Mouse (Mus musculus) liver, embryonic 14.5 days (tissue): Measurements from ENCODE around the gene Rrbp1. TPM values are rescaled to one million over a fixed set of nuclear protein-coding genes. Genes with fewer than 3 reads are reported as not detected.
A peak's percentile ranks its signal among the peaks of the same experiment; 100 is the strongest.

Experiments
- ATAC-seq: fragments of 200-750 bp; cut with Nextera tagmentation; 2 replicates; pipeline ENCODE4 v1.8.0; 2017; ENCODE audit warnings: moderate number of reproducible peaks, mild to moderate bottlenecking, moderate library complexity; ENCODE audit not compliant: insufficient read depth
- DNase-seq, 3 experiments: peaks; one replicate each; pipeline ENCODE4 v3.0.0-alpha.2; 2012 to 2013; ENCODE audit warnings: low read depth in 3 of 3, low spot score in 3 of 3
- H3K27ac ChIP-seq: fragments of 300-500 bp; sonication (generic); 2 replicates; pipeline ENCODE4 v1.5.1; 2014; ENCODE audit warnings: moderate library complexity, mild to moderate bottlenecking, control low read depth, inconsistent platforms
- H3K27me3 ChIP-seq: fragments of 300-500 bp; sonication (generic); 2 replicates; pipeline ENCODE4 v1.6.1; 2014; ENCODE audit warnings: mild to moderate bottlenecking, low read length, moderate library complexity; ENCODE audit not compliant: control insufficient read depth, insufficient read depth
- H3K36me3 ChIP-seq: fragments of 300-500 bp; sonication (generic); replicated peaks from 2 replicates; pipeline ENCODE4 v1.6.1; 2014; ENCODE audit warnings: low read depth; ENCODE audit not compliant: control insufficient read depth, insufficient read depth
- H3K4me1 ChIP-seq, 2 experiments: fragments of 200-500 bp in 1 of 2; fragments of 300-500 bp in 1 of 2; sonication (generic) in 1 of 2; replicated peaks; 2 replicates each; pipeline ENCODE4 v1.6.1; 2012 to 2014; ENCODE audit warnings: antibody characterized with exemption in 1 of 2, inconsistent platforms in 1 of 2, low read length in 1 of 2; ENCODE audit not compliant: control insufficient read depth in 2 of 2, insufficient read depth in 2 of 2
- H3K4me2 ChIP-seq: fragments of 300-500 bp; sonication (generic); 2 replicates; pipeline ENCODE4 v1.6.1; 2014; ENCODE audit warnings: low read depth, mild to moderate bottlenecking, control low read depth, moderate library complexity
- H3K4me3 ChIP-seq, 2 experiments: fragments of 200-500 bp in 1 of 2; fragments of 300-500 bp in 1 of 2; sonication (generic) in 1 of 2; 2 replicates each; pipeline ENCODE4 v1.5.1; 2012 to 2014; ENCODE audit warnings: low read depth in 2 of 2, low read length in 2 of 2, mild to moderate bottlenecking in 2 of 2, control low read depth in 1 of 2, inconsistent platforms in 1 of 2, moderate library complexity in 1 of 2; ENCODE audit not compliant: insufficient read depth in 1 of 2
- H3K9ac ChIP-seq: fragments of 300-500 bp; sonication (generic); replicated peaks from 2 replicates; pipeline ENCODE4 v1.6.1; 2014; ENCODE audit warnings: mild to moderate bottlenecking, control low read depth, moderate library complexity
- H3K9me3 ChIP-seq: fragments of 300-500 bp; sonication (generic); 2 replicates; pipeline ENCODE4 v1.6.1; 2016; ENCODE audit warnings: low read length, mixed read lengths; ENCODE audit not compliant: control insufficient read depth
- CTCF ChIP-seq: IDR thresholded peaks from 2 replicates; pipeline ENCODE4 v1.5.1; 2016; ENCODE audit warnings: antibody characterized with exemption, low read depth, control low read depth
- EP300 ChIP-seq: IDR thresholded peaks from 2 replicates; pipeline ENCODE4 v1.6.1; 2016; ENCODE audit warnings: antibody characterized with exemption, low read depth
- WGBS: fragments of 180-500 bp; shearing (Covaris S2); extraction: QIAGEN DNeasy Blood & Tissue Kit; methylation state at CpG from one replicate; pipeline ENCODE4 v1.1.7; 2014; ENCODE audit not compliant: insufficient replicate concordance; 5-methylcytosine and 5-hydroxymethylcytosine counted together
- polyA plus RNA-seq, 2 experiments: library from polyadenylated mRNA; depleted of rRNA in 1 of 2; stranded (reverse) in 1 of 2; unstranded in 1 of 2; fragments of >200 nt; fragmentation: Nextera tagmentation in 1 of 2; extraction: Ambion mirVana in 1 of 2; gene quantifications; 2 replicates each; pipeline versions ENCODE4 v1.2.1 to v1.2.3; 2012 to 2014

Gene Rrbp1
- polyA plus RNA-seq, 2 experiments: 39.6 to 83.7 TPM

DNA sequence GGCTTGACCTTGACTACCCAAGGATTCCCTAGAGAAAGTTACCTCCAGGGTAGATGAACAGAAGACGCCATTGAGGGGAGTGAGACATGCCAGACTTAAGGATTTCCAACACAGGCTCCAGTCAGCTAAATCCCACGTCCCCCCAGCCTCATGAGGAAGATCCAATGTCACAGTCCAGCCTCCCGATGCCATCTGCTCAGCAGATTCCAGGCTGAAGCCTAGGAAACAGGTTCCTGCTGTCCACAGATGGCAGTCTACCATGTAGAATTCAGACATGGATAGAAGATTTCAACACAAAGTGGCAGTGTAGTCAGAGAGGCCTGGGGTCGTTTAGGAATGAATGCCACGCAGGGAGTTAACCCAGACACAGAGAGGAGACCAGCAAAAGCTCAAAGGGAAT lies 3.4 kb upstream of the Rrbp1 start:
- Histone ChIP-seq H3K9me3 (no peaks in the 10 kb centered on the region), H3K27ac (no peak overlapping the region), H3K4me1 (peaks cover 3 to 18% of the 10 kb centered on the region in 2 experiments; a peak in 3 of 4 replicates), H3K4me2 (no peak overlapping the region), H3K4me3 (no peak overlapping the region), H3K36me3 (no peaks in the 10 kb centered on the region), H3K9ac (no peak overlapping the region), H3K27me3 (no peaks in the 10 kb centered on the region)
- DNase-seq: no peak
- TF ChIP-seq EP300: no peak
- no peak for TF ChIP-seq CTCF
- WGBS: 52% methylated on average over 5 of the region's 5 CpGs
- no peak for ATAC-seq

DNA sequence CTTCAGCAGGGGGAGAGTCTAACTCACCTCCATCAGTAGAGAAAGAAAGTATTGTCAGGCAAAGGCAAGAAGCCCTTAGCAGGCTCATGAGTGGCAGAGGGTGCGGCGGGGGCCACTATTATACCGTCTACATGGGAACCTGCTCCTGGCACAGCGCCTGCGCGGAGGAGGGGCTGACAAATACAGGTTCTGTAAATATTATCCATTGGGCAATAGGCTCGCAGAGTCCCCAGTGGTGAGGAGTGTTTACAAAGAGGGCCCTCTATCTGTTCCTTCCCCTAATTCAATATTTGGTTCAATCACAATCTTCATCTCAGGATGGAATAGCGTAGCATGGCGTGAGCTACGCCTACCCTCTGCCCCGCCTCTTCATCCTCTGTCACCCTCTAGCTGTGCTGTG lies 3.0 kb upstream of the Rrbp1 start:
- no peak overlapping the region for H3K9ac ChIP-seq
- no peaks in the 10 kb centered on the region for H3K9me3 ChIP-seq
- peaks cover 3 to 20% of the 10 kb centered on the region in 2 experiments; a peak in 3 of 4 replicates for H3K4me1 ChIP-seq
- DNase-seq: peak in 1 of 3 experiments; percentile 7
- H3K4me2 ChIP-seq: no peak overlapping the region
- 65% methylated on average over 11 of the region's 11 CpGs for WGBS
- H3K4me3 ChIP-seq: no peak overlapping the region
- H3K27ac ChIP-seq: no peak overlapping the region
- TF ChIP-seq CTCF: no peak
- no peak for TF ChIP-seq EP300
- ATAC-seq: no peak
- H3K27me3 ChIP-seq: no peaks in the 10 kb centered on the region
- no peaks in the 10 kb centered on the region for H3K36me3 ChIP-seq

DNA sequence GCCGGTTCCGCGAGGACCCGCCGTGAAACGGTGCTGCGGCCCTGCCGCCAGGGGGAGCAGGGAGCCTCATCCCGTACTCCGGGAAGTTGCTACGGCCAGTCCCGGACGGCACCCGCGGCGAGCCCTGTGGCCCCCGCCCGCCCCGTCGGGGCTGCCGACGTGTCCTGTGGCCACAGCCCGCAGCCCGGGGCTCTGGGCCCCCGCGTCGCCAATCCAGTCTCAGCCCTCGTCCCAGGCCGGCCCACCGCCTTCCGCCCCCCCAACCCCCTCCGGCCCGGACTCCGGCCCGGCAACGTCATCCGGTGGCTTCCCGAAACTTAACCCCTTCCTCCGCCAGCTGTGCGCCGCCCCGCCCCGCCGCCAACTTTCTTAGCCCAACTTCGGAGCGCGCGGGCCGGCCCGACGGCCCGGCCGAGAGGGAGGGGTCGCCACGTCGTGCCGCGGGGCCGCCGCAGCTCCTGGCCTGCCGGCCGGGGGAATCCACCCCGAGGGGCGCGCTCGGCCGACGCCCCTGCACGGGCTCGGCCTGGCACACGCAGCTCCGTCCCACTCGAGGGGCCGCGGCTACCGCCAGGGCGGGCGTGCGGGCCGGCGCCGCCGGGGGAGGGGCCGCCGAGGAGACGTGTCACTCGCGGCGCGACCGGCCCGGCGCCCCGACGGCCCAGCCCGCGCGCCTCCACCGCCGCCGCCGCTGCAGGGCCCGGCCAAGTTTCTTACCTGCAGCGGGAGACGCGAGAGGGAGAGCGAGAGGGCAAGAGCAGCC lies 600 bp downstream of the Rrbp1 start:
- ATAC-seq (peak; percentile 30), DNase-seq (peak; percentile 58 to 61 (median 61))
- peak overlapping the region; percentile 80 for H3K27ac ChIP-seq
- H3K4me3 ChIP-seq: peak overlapping the region; percentile 70 to 91
- WGBS: under 1% methylated on average over 69 of the region's 107 CpGs
- H3K9me3 ChIP-seq: no peaks in the 10 kb centered on the region
- no peaks in the 10 kb centered on the region for H3K36me3 ChIP-seq
- no peak for TF ChIP-seq EP300
- TF ChIP-seq CTCF: peak; percentile 86
- no peaks in the 10 kb centered on the region for H3K27me3 ChIP-seq
- H3K4me2 ChIP-seq: peak overlapping the region; percentile 92
- H3K9ac ChIP-seq: peak overlapping the region; percentile 71
- H3K4me1 ChIP-seq: peaks cover 7 to 27% of the 10 kb centered on the region in 2 experiments

DNA sequence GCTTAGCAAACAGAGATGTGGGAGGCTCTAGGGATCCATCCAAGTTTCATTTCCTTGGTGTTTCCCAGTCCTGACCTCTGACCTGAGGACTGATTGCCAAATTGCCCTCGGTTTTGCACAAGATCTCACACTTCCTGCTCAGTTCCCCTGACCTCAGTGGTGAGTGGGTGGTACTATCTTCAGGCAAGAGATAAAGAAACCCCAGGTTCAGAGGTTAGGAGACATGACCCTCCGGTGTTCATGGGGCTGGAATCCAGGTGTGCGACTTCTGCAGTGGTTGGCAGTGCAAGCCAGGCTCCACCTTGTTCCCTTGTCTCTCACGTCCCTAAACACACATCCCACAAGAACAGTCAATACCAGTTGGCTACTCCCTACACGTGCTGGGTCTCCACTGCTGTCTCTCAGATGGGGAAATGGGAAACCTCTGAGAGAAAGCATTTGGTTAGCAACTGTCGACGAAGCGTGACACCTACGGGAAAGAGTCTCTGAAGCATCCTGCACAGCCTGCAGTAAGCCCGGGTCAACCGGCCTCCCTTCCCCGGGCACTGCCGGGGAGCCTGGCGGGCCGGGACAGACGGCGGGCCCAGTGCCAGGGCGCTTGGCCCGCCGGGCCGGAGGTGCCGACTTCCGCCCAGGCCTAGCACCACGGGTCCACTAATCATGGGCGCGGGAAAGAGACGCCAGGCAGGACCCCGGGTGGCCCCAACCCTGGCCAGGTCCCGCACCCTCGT lies 1.3 kb downstream of the Rrbp1 start:
- peak overlapping the region; percentile 80 for H3K27ac ChIP-seq
- H3K9me3 ChIP-seq: no peaks in the 10 kb centered on the region
- WGBS: under 1% methylated on average over 30 of the region's 30 CpGs
- no peaks in the 10 kb centered on the region for H3K27me3 ChIP-seq
- H3K4me3 ChIP-seq: peak overlapping the region; percentile 70 to 91
- TF ChIP-seq CTCF: no peak
- 0 out of 2 replicates have a peak, but pooled peaks have one; percentile 16 for TF ChIP-seq EP300
- peak in 2 of 3 experiments; percentile 52 to 54 for DNase-seq
- peak; percentile 1 for ATAC-seq
- peaks cover 7 to 32% of the 10 kb centered on the region in 2 experiments for H3K4me1 ChIP-seq
- no peaks in the 10 kb centered on the region for H3K36me3 ChIP-seq
- peak overlapping the region; percentile 71 for H3K9ac ChIP-seq
- peak overlapping the region; percentile 92 for H3K4me2 ChIP-seq

DNA sequence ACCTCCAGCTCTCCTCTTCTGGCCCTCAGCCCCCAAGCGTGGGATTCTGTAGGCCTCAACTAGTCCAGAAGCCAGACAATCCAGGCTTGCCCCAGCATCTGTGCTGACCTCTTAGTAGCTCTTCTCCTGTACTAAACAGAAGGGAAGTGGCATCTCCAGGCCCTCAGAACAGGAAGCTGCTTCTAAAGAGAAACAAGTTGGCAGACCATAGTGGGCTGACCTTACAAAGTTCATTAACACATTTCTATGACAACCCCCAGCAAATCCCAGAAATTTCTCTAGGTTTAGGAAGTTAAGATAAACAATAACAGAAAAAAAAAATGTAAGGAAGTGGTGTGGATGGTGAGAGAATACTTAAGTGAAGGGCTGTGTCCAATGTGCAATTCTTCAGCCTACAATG lies 2.0 kb downstream of the Rrbp1 start:
- Histone ChIP-seq H3K4me3 (peak overlapping the region in 1 of 2 experiments; percentile 0; a peak in 1 of 4 replicates), H3K4me2 (peak overlapping the region; percentile 92), H3K36me3 (no peaks in the 10 kb centered on the region), H3K27me3 (no peaks in the 10 kb centered on the region), H3K9me3 (no peaks in the 10 kb centered on the region), H3K27ac (no peak overlapping the region), H3K9ac (no peak overlapping the region), H3K4me1 (peaks cover 7 to 35% of the 10 kb centered on the region in 2 experiments)
- DNase-seq: peak in 1 of 3 experiments; percentile 7
- WGBS: 61% methylated on average over 1 of the region's 1 CpGs
- ATAC-seq: no peak
- TF ChIP-seq EP300 (no peak), CTCF (no peak)
